Mouse (Mus musculus): ENCODE data around the gene Tnfrsf9.

Gene Tnfrsf9

GRCm38 (mm10) chr4:150978156-150978910 lies 64.0 kb downstream of the Tnfrsf9 start:
- ATAC-seq (ENCODE audit: insufficient number of reproducible peaks, low FRiP score, low TSS enrichment) = no peak

GRCm38 (mm10) chr4:150979455-150979854 lies 65.1 kb downstream of the Tnfrsf9 start:
- no peak for ATAC-seq (ENCODE audit: insufficient number of reproducible peaks, low FRiP score, low TSS enrichment)

GRCm38 (mm10) chr4:150980153-150980552 lies 65.8 kb downstream of the Tnfrsf9 start:
- no peak for ATAC-seq (ENCODE audit: insufficient number of reproducible peaks, low FRiP score, low TSS enrichment)

- no peak for ATAC-seq (ENCODE audit: insufficient number of reproducible peaks, low FRiP score, low TSS enrichment)
These were observed 75.8 kb downstream of the Tnfrsf9 start for GRCm38 (mm10) chr4:150990148-150990547.
